Mouse (Mus musculus) ES-Bruce4 (cell line): ENCODE data around the gene Ulk4.
"Not testable (repeated sequence)": the region's sequence is repeated elsewhere in the genome, so short reads cannot be mapped to it uniquely, and the experiment has no call there.

Experiments
- CTCF ChIP-seq: IDR thresholded peaks from one replicate; pipeline ENCODE4 v1.8.1; 2011; ENCODE audit warnings: low read depth, low read length
- EP300 ChIP-seq: IDR thresholded peaks from 2 replicates; pipeline ENCODE4 v1.6.1; 2011; ENCODE audit warnings: low read depth, low read length; ENCODE audit not compliant: insufficient read depth
- POLR2A ChIP-seq: IDR thresholded peaks from one replicate; pipeline ENCODE4 v1.8.1; 2011; ENCODE audit warnings: low read length; ENCODE audit not compliant: insufficient read depth

- peak; percentile 13 for TF ChIP-seq CTCF
- not testable (repeated sequence) for TF ChIP-seq EP300, POLR2A
Observed at GRCm38 (mm10) chr9:120917619-120918018, 359.4 kb downstream of the Ulk4 start.
